Mouse (Mus musculus) stomach, postnatal 0 days (tissue): ENCODE data around the gene Lrrc75a. TPM values are rescaled to one million over a fixed set of nuclear protein-coding genes. Genes with fewer than 3 reads are reported as not detected.

Source experiments
- ATAC-seq: fragments of 200-750 bp; cut with Nextera tagmentation; 2 replicates; pipeline ENCODE4 v1.8.0; 2017; ENCODE audit not compliant: low FRiP score, low TSS enrichment
- DNase-seq: peaks from one replicate; pipeline ENCODE4 v3.0.0-alpha.2; 2016; ENCODE audit warnings: low spot score
- H3K27ac ChIP-seq: fragments of 300-500 bp; sonication (generic); replicated peaks from 2 replicates; pipeline ENCODE4 v1.5.1; 2014; ENCODE audit warnings: mild to moderate bottlenecking, control low read depth
- H3K27me3 ChIP-seq: fragments of 300-500 bp; sonication (generic); 2 replicates; pipeline ENCODE4 v1.6.1; 2014; ENCODE audit warnings: low read length; ENCODE audit not compliant: control insufficient read depth, insufficient read depth
- H3K36me3 ChIP-seq: fragments of 300-500 bp; sonication (generic); 2 replicates; pipeline ENCODE4 v1.6.1; 2014; ENCODE audit warnings: low read length, mixed read lengths; ENCODE audit not compliant: control insufficient read depth, insufficient read depth
- H3K4me1 ChIP-seq: fragments of 300-500 bp; sonication (generic); replicated peaks from 2 replicates; pipeline ENCODE4 v1.6.1; 2014; ENCODE audit warnings: antibody characterized with exemption; ENCODE audit not compliant: control insufficient read depth, insufficient read depth
- H3K4me2 ChIP-seq: fragments of 300-500 bp; sonication (generic); replicated peaks from 2 replicates; pipeline ENCODE4 v1.6.1; 2014; ENCODE audit warnings: low read depth, mild to moderate bottlenecking, control low read depth, moderate library complexity
- H3K4me3 ChIP-seq: fragments of 300-500 bp; sonication (generic); 2 replicates; pipeline ENCODE4 v1.5.1; 2014; ENCODE audit warnings: low read depth, low read length, control low read depth
- H3K9ac ChIP-seq: fragments of 300-500 bp; sonication (generic); 2 replicates; pipeline ENCODE4 v1.6.1; 2014; ENCODE audit warnings: mild to moderate bottlenecking, low read length, control low read depth, mixed read lengths
- H3K9me3 ChIP-seq: fragments of 300-500 bp; sonication (generic); 2 replicates; pipeline ENCODE4 v1.6.1; 2016; ENCODE audit warnings: low read length; ENCODE audit not compliant: control insufficient read depth
- CTCF ChIP-seq: IDR thresholded peaks from 2 replicates; pipeline ENCODE4 v1.5.1; 2016; ENCODE audit warnings: antibody characterized with exemption, low read depth, mild to moderate bottlenecking, moderate library complexity
- EP300 ChIP-seq: optimal IDR thresholded peaks from 2 replicates; pipeline ENCODE3; 2016; ENCODE audit warnings: antibody characterized with exemption
- WGBS: fragments of 180-500 bp; shearing (Covaris S2); extraction: QIAGEN DNeasy Blood & Tissue Kit; methylation state at CpG from one replicate; pipeline ENCODE4 v1.1.7; 2014; 5-methylcytosine and 5-hydroxymethylcytosine counted together
- polyA plus RNA-seq: library from polyadenylated mRNA; unstranded; fragments of >200 nt; fragmentation: Nextera tagmentation; extraction: Ambion mirVana; gene quantifications from 2 replicates; pipeline ENCODE4 v1.2.1, GENCODE M21; 2015

Gene Lrrc75a
- polyA plus RNA-seq, 1 experiment from 2014 or later = 7.3 TPM

GRCm38 (mm10) chr11:62574703-62575085 is 73.6 kb downstream of the Lrrc75a start:
- Histone ChIP-seq H3K36me3 (no peaks in the 10 kb centered on the region), H3K9ac (no peak overlapping the region), H3K4me1 (no peaks in the 10 kb centered on the region), H3K27me3 (no peaks in the 10 kb centered on the region), H3K4me2 (no peak overlapping the region), H3K27ac (no peak overlapping the region), H3K4me3 (no peak overlapping the region), H3K9me3 (no peaks in the 10 kb centered on the region)
- no peak for DNase-seq
- no peak for TF ChIP-seq CTCF
- TF ChIP-seq EP300 = no peak
- 72% methylated on average over 4 of the region's 4 CpGs for WGBS
- no peak for ATAC-seq

DNA sequence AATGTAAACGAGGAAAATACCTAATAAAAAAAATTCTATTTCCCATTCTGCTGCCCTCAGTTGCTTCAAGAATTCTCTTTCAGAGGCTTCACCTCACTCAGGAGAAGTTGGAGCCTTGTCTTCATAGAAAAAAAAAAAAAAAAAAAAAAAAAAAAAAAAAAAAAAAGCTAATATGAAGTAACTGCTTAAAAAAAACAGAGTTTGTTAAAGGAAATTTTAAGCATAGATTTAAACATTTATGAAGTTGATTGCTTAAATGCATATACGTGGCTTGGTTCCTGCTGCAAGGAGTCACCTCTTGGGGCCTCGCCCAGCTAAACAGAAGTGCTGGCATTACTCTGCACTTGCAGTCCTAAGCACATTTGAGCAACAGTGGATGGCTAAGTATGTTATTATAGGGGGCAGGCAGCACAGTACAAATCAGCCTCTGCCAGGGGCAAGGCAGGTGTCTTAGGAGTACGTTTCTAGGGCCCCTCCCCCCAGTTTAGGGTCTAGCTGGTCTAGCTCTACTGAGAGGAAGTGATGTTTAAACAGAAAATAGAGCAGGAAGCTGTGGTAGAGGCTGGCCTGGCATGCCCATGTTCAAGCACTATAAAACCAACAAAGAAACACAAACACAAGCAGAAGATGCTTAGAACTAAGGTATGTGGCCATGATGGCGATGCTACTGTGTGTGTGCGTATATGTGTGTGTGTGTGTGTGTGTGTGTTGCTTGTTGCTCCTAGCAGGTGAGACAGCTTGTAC is 74.2 kb downstream of the Lrrc75a start, which contains the start of gene Trpv2:
TSS of gene Trpv2 (plus strand) at position 528 of the 744 bp plus-strand sequence.
- H3K27me3 ChIP-seq = no peaks in the 10 kb centered on the region
- 67% methylated on average over 6 of the region's 6 CpGs for WGBS
- H3K27ac ChIP-seq = no peak within 1 kb of the TSS
- H3K36me3 ChIP-seq = no peaks in the 10 kb centered on the region
- H3K4me3 ChIP-seq = peak within 1 kb of the TSS; percentile 53
- no peak for ATAC-seq
- H3K9me3 ChIP-seq = no peaks in the 10 kb centered on the region
- DNase-seq = no peak
- H3K4me1 ChIP-seq = no peaks in the 10 kb centered on the region
- H3K9ac ChIP-seq = no peak within 1 kb of the TSS; the same call in 1 of the 2 replicates
- TF ChIP-seq EP300 (no peak), CTCF (no peak)
- peak within 1 kb of the TSS; percentile 94 for H3K4me2 ChIP-seq

GRCm38 (mm10) chr11:62568300-62568699 is 80.0 kb downstream of the Lrrc75a start:
- no peak for DNase-seq
- H3K36me3 ChIP-seq = no peaks in the 10 kb centered on the region
- TF ChIP-seq CTCF = no peak
- TF ChIP-seq EP300 = no peak
- no peaks in the 10 kb centered on the region for H3K9me3 ChIP-seq
- no peaks in the 10 kb centered on the region for H3K27me3 ChIP-seq
- no peak overlapping the region for H3K4me3 ChIP-seq
- H3K9ac ChIP-seq = no peak overlapping the region
- H3K4me2 ChIP-seq = no peak overlapping the region
- ATAC-seq = peak; percentile 77
- no peak overlapping the region for H3K27ac ChIP-seq
- H3K4me1 ChIP-seq = no peaks in the 10 kb centered on the region
- 45% methylated on average over 3 of the region's 3 CpGs for WGBS

- H3K9ac ChIP-seq = no peak overlapping the region
- H3K4me1 ChIP-seq = no peaks in the 10 kb centered on the region
- H3K4me3 ChIP-seq = no peak overlapping the region
- no peak overlapping the region for H3K4me2 ChIP-seq
- 80% methylated on average over 1 of the region's 1 CpGs for WGBS
- H3K9me3 ChIP-seq = no peaks in the 10 kb centered on the region
- DNase-seq = no peak
- 0 out of 2 replicates have a peak, but pooled peaks have one; percentile 41 for ATAC-seq
- no peaks in the 10 kb centered on the region for H3K36me3 ChIP-seq
- H3K27ac ChIP-seq = no peak overlapping the region; the same call in 1 of the 2 replicates
- no peaks in the 10 kb centered on the region for H3K27me3 ChIP-seq
- TF ChIP-seq CTCF (no peak), EP300 (no peak)
These were observed 82.1 kb downstream of the Lrrc75a start for GRCm38 (mm10) chr11:62566211-62566610.

GRCm38 (mm10) chr11:62565747-62566146 is 82.6 kb downstream of the Lrrc75a start:
- no peak overlapping the region for H3K4me3 ChIP-seq
- H3K36me3 ChIP-seq = no peaks in the 10 kb centered on the region
- WGBS = 65% methylated on average over 7 of the region's 7 CpGs
- no peak overlapping the region for H3K4me2 ChIP-seq
- no peak overlapping the region for H3K9ac ChIP-seq
- H3K4me1 ChIP-seq = no peaks in the 10 kb centered on the region
- no peaks in the 10 kb centered on the region for H3K27me3 ChIP-seq
- DNase-seq = no peak
- H3K27ac ChIP-seq = no peak overlapping the region
- ATAC-seq = peak; percentile 16; the same call in 1 of the 2 replicates
- no peaks in the 10 kb centered on the region for H3K9me3 ChIP-seq
- TF ChIP-seq CTCF (no peak), EP300 (no peak)

GRCm38 (mm10) chr11:62563590-62563989 is 84.7 kb downstream of the Lrrc75a start:
- DNase-seq (no peak), ATAC-seq (no peak)
- no peaks in the 10 kb centered on the region for H3K9me3 ChIP-seq
- H3K4me2 ChIP-seq = no peak overlapping the region
- no peak overlapping the region for H3K27ac ChIP-seq
- no peak overlapping the region for H3K4me3 ChIP-seq
- H3K9ac ChIP-seq = no peak overlapping the region
- no peaks in the 10 kb centered on the region for H3K36me3 ChIP-seq
- H3K27me3 ChIP-seq = no peaks in the 10 kb centered on the region
- no peaks in the 10 kb centered on the region for H3K4me1 ChIP-seq
- WGBS = 64% methylated on average over 2 of the region's 2 CpGs
- no peak for TF ChIP-seq CTCF
- TF ChIP-seq EP300 = no peak
